Mouse (Mus musculus) bone marrow macrophage, adult 2 months (primary cell): Measurements from ENCODE around the gene R3hdml.

Experiments
- CTCF ChIP-seq: IDR thresholded peaks from 2 replicates; pipeline ENCODE4 v1.5.1; 2012; ENCODE audit warnings: low read depth, mild to moderate bottlenecking, low read length, moderate library complexity
- POLR2A ChIP-seq: IDR thresholded peaks from 2 replicates; pipeline ENCODE4 v1.6.1; 2012; ENCODE audit warnings: mild to moderate bottlenecking, low read depth, low read length, borderline replicate concordance

DNA sequence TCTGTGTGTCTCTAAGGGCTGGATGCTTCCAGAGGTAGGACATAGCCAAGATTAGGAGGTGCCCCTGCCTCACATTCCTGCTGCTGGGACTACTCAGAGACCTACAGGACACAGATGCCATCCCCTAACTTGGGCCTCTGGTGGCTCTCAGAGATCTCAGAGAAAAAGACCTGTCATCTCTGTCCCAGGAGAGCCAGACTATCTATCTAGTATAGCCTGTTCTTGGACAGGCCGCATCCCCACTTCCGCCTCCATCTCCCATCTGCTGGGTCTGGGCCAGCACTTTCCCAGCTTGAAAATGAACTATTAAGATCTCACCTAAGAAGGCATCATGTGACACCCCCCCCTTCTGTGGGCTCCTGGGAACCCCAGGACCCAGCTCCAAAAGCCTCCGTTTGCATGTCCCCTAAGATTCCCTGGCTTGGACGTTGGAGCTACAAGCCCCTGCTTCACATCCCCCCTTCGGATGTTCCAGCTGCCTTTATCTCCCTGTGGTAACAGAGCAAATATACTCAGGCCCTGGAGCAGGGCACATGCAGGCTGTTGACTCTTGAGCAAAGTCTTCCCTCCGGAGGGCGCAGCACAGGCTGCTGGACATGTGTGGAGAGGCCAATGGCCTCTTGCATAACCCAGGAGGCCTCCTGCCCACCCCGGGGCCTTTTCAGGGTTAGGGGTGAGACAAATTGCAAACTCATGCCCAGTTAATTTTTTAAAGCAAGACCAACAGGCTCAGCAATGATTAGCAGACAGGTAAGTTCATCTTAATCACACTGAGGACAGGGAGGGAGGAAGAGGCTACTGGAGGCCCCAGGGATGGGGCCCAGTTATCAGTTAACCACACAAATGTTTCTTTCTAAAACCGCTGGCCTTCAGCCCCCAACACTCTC lies 48.4 kb downstream of the R3hdml start:
- TF ChIP-seq CTCF (no peak), POLR2A (no peak)
